Mouse (Mus musculus) 416B (cell line): ENCODE data around the gene Atxn7l3.

Experiments
- DNase-seq: peaks from one replicate; pipeline ENCODE4 v3.0.0; 2011; ENCODE audit warnings: low read depth

Atxn7l3 gene

GRCm38 (mm10) chr11:102263211-102263610 is 33.2 kb downstream of the Atxn7l3 start:
- no peak for DNase-seq

DNA sequence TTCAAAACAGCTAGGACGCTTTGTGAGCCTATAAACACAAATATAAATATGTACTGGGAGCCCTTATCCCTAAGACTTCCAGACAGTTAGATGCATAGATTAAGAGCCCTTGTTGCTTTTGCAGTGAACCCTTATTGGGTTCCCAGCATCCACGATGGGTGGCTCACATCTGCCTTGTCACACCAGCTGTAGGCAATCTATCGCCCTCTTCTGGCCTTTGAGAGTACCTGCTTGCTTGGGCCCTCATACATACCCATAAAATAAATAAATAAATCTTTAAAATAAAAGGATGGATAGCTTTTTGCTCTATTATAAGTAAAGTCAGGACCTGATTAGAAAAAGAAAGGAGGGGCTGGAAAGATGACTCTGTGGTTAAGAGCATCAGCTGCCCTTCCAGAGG is 37.9 kb downstream of the Atxn7l3 start:
- DNase-seq: peak; percentile 49

DNA sequence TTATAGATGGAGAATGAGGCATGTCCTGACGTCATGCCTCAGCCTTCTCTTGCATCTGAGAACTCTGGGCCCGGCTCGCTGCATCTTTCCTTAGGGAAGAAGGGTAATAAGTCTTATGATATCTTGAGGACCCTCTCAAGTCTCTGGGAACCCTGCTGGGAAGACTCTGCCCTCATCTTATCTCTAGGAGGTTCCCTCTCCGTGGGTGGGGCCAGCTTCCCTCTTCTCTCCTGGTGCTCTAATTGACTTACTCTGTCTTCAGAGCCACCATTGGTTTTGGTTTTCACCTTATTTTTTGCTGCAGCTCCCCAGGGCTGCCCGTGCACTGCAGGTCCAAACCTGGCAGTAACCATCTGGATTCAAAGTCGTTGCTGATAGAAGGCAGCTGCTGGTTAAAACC is 38.3 kb downstream of the Atxn7l3 start:
- DNase-seq: no peak

- peak; percentile 17 for DNase-seq
Observed at GRCm38 (mm10) chr11:102257514-102257913, 38.9 kb downstream of the Atxn7l3 start.

- DNase-seq: peak; percentile 38
Observed at GRCm38 (mm10) chr11:102249351-102250090, 46.9 kb downstream of the Atxn7l3 start.

DNA sequence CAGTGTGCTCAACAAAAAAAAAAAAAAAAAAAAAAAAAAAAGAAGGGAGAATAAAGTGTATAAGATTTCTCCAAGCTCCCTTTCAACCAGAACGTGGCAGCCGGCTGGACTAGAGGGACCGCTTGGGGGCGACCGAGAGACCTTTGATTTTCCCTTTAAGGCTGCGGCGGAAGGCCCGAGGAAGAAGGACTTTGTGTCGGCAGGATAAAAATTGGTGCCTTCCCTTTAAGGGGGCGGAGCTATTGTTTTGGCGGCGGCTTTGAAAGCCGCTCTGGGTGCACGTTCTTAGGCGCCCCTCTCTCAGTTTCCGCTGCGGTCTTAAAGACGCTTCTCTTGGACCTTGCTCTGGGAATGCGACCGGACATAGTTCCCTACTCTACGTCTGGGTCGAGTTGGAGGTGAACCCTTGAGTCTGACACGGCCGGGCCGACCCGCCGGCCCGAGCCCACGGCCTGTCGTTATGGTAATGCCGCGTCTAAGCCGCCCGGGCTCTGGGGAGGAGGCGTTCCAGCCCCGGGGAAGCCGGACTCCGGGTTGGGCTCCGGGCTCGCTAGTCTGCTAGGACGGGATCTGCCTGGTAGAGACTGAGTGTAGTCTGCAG is 47.7 kb downstream of the Atxn7l3 start, which contains the start of gene BC030867:
Gene BC030867, plus strand, starts transcription at position 253 of the 601 bp plus-strand sequence.
- DNase-seq: peak; percentile 97

- peak; percentile 50 for DNase-seq
Observed at GRCm38 (mm10) chr11:102246871-102247270, 49.6 kb downstream of the Atxn7l3 start.

DNA sequence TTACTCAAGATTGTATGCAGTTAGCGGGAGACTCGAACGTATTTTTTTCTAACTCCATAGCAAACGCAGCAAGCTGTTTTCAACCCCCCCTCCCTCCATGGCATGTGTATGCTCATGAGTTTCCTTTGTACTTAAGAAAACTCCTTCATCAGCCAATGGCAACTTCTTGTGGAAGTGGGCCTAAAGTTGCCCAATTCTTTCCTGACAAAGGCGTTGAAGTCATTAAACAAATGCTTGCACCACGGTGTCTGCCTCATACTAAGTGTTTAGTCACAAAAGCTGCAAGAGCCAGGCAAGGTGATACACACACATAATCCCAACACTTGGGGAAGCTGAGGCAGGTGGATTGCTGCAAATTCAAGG is 50.2 kb downstream of the Atxn7l3 start:
- DNase-seq: peak; percentile 91

DNA sequence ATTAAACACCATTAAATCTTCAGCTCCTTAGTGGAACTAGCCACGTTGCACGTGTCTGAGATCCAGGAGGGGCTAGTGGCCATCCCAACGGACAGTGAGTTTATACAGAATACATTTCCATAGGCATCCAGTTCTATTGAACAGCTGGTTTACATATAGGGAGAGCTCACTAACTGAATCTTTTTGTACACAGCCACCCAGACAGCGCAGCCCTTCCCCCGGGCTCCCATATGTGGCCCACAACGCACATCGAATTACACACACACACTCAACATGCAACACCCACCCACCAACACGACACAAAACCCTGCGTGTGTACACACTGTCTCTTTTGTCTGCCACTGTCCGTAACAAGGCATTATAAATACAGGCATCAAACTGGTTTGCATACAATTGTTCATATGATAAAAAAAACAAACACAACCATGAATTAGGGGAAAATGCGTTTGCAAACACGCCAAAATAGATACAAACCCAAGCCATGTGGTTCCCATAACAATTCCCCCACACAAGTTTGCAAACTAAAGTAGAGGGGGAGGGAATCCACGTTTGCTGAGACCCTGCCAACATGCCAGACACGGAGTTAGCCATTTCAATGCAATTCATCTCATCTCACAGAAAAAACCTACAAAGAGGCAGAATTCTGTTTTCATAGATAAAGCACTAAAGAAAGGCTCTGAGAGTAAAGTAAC is 50.7 kb downstream of the Atxn7l3 start:
- no peak for DNase-seq

- DNase-seq: peak; percentile 95
Observed at GRCm38 (mm10) chr11:102244926-102245449, 51.4 kb downstream of the Atxn7l3 start.

- no peak for DNase-seq
Observed at GRCm38 (mm10) chr11:102241874-102242273, 54.6 kb downstream of the Atxn7l3 start.

DNA sequence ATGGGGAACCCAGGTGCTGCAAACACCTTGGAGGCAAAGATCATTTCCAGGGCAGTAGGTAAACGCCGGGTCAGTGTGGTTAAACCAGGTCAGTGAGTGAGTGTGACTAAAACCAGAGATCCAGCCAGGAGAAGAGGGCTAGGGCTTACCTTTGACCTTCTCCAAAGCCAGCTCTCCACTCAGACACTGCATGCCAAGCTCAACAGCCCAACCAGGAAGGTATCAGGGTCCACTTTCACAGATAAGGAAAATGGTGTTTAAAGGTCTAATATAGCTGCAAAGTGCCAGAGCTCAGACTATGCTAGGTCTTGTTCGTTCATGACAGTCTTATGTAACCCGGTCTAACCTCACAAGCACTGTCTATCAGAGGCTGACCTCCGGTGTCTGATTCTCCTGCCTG is 55.2 kb downstream of the Atxn7l3 start:
- DNase-seq: no peak

GRCm38 (mm10) chr11:102240636-102241035 is 55.8 kb downstream of the Atxn7l3 start:
- DNase-seq: no peak
